Mouse (Mus musculus) lung, embryonic 14.5 days (tissue): ENCODE results near the gene C9orf72. TPM values are rescaled to one million over a fixed set of nuclear protein-coding genes. Genes with fewer than 3 reads are reported as not detected.

Source experiments
- ATAC-seq: fragments of 200-750 bp; cut with Nextera tagmentation; 2 replicates; pipeline ENCODE4 v1.8.0; 2017; ENCODE audit warnings: mild to moderate bottlenecking, moderate TSS enrichment, moderate library complexity; ENCODE audit not compliant: insufficient read depth
- DNase-seq: peaks from one replicate; pipeline ENCODE4 v3.0.0-alpha.2; 2015
- H3K27ac ChIP-seq: fragments of 300-500 bp; sonication (generic); 2 replicates; pipeline ENCODE4 v1.5.1; 2014; ENCODE audit warnings: low read depth, mild to moderate bottlenecking, moderate library complexity
- H3K27me3 ChIP-seq: fragments of 300-500 bp; sonication (generic); 2 replicates; pipeline ENCODE4 v1.6.1; 2014; ENCODE audit warnings: low read length, control low read depth; ENCODE audit not compliant: insufficient read depth
- H3K36me3 ChIP-seq: fragments of 300-500 bp; sonication (generic); 2 replicates; pipeline ENCODE4 v1.6.1; 2014; ENCODE audit warnings: control low read depth; ENCODE audit not compliant: insufficient read depth
- H3K4me1 ChIP-seq: fragments of 300-500 bp; sonication (generic); 2 replicates; pipeline ENCODE4 v1.6.1; 2014; ENCODE audit warnings: antibody characterized with exemption, control low read depth; ENCODE audit not compliant: insufficient read depth
- H3K4me2 ChIP-seq: fragments of 300-500 bp; sonication (generic); 2 replicates; pipeline ENCODE4 v1.6.1; 2014; ENCODE audit warnings: mild to moderate bottlenecking
- H3K4me3 ChIP-seq: fragments of 300-500 bp; sonication (generic); 2 replicates; pipeline ENCODE4 v1.5.1; 2014; ENCODE audit warnings: low read depth, low read length
- H3K9ac ChIP-seq: fragments of 300-500 bp; sonication (generic); 2 replicates; pipeline ENCODE4 v1.6.1; 2014
- H3K9me3 ChIP-seq: fragments of 300-500 bp; sonication (generic); 2 replicates; pipeline ENCODE4 v1.6.1; 2016; ENCODE audit warnings: low read depth, low read length, control low read depth
- CTCF ChIP-seq: IDR thresholded peaks from 2 replicates; pipeline ENCODE4 v1.5.1; 2016; ENCODE audit warnings: antibody characterized with exemption, low read depth
- WGBS: fragments of 180-500 bp; shearing (Covaris S2); extraction: QIAGEN DNeasy Blood & Tissue Kit; methylation state at CpG from one replicate; pipeline ENCODE4 v1.1.7; 2014; 5-methylcytosine and 5-hydroxymethylcytosine counted together
- polyA plus RNA-seq: library from polyadenylated mRNA; unstranded; fragments of >200 nt; fragmentation: Nextera tagmentation; extraction: Ambion mirVana; gene quantifications from 2 replicates; pipeline ENCODE4 v1.2.1, GENCODE M21; 2014

Gene C9orf72
- polyA plus RNA-seq, 1 experiment from 2014 or later, result 16.3 TPM

DNA sequence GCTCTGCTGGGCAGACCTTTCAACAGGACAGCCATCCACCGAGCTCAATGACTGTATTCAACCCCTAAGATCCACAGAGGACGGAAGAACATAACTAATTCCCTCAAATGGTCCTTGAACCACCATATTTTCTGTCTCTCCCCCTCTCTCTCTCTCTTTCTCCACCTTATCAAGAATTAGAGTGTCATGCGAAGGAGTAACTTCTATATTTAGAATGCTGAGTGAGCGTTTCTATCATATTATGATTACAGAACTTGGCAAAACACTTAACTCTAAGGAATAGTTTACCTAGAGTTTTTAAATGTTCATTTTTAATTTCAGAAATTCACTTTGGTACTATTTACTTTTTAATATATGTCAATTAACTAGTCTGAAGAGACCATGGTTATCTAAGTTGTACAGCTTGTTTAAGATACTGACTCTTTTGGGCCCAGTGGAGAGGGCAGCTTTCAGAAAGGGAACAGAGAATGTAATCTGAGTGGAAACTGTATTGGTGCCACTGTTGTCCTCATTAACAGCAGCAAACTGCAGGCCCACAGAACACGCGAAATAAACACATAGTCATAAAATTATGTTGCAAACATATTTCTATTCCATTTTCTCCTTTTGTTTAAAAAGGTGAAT is 5.8 kb downstream of the C9orf72 start:
- Histone ChIP-seq H3K4me1 (0 out of 2 replicates have a peak, but pooled peaks cover 4% of the 10 kb centered on the region), H3K27ac (no peak overlapping the region), H3K4me3 (no peak overlapping the region), H3K9me3 (no peaks in the 10 kb centered on the region), H3K36me3 (peaks cover 21% of the 10 kb centered on the region), H3K9ac (no peak overlapping the region), H3K27me3 (no peaks in the 10 kb centered on the region), H3K4me2 (no peak overlapping the region)
- DNase-seq (no peak), ATAC-seq (no peak)
- no peak for TF ChIP-seq CTCF
- 57% methylated on average over 6 of the region's 6 CpGs for WGBS

DNA sequence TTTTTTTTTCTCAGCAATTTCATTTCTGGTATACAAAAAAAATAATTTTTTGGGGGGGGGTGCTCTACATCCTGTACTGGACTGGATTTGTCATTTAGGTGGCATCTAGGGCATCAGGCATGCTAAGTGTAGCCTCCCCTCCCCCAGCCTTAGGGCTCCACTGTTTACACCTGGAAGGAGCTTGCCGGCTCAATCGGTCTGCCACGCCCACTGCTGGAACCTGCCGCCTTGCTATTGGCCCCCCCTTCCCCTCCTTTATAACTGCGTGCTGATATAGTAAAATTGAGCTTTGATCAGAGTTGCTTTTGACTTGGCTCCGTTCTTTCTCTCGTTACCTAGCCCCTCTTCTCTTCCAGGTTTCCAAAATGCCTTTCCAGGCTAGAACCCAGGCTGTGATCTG is 21.3 kb downstream of the C9orf72 start:
- H3K9ac ChIP-seq, result no peak overlapping the region
- H3K9me3 ChIP-seq, result no peaks in the 10 kb centered on the region
- peaks cover 22% of the 10 kb centered on the region for H3K36me3 ChIP-seq
- no peaks in the 10 kb centered on the region for H3K27me3 ChIP-seq
- ATAC-seq (no peak), DNase-seq (no peak)
- 58% methylated on average over 7 of the region's 7 CpGs for WGBS
- no peak for TF ChIP-seq CTCF
- no peak overlapping the region for H3K4me2 ChIP-seq
- no peak overlapping the region for H3K4me3 ChIP-seq
- no peak overlapping the region for H3K27ac ChIP-seq
- H3K4me1 ChIP-seq, result no peaks in the 10 kb centered on the region

DNA sequence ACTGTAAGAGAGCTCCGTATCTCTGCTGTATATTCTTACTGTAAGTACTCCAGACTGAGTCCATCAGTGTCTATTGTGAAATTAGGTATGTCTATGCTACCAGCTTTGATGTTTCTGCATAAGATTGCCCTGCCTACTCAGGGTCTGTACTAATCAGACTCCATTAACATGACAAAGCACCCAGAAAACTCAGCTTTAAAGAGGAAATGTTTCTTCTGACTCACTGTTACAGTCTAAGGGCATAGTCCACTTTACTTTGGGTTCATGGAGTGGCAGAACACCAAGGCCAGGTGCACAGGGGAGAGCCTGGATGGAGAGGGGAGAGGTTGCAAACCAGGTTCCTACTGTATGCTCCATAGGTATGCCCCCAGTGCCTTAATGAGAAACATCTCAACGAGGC is 22.3 kb downstream of the C9orf72 start:
- no peak overlapping the region for H3K27ac ChIP-seq
- TF ChIP-seq CTCF, result no peak
- ATAC-seq (no peak), DNase-seq (no peak)
- WGBS, result 94% methylated on average over 2 of the region's 2 CpGs
- H3K36me3 ChIP-seq, result peaks cover 22% of the 10 kb centered on the region
- no peaks in the 10 kb centered on the region for H3K9me3 ChIP-seq
- no peak overlapping the region for H3K4me3 ChIP-seq
- no peak overlapping the region for H3K9ac ChIP-seq
- no peaks in the 10 kb centered on the region for H3K27me3 ChIP-seq
- H3K4me1 ChIP-seq, result no peaks in the 10 kb centered on the region
- no peak overlapping the region for H3K4me2 ChIP-seq

DNA sequence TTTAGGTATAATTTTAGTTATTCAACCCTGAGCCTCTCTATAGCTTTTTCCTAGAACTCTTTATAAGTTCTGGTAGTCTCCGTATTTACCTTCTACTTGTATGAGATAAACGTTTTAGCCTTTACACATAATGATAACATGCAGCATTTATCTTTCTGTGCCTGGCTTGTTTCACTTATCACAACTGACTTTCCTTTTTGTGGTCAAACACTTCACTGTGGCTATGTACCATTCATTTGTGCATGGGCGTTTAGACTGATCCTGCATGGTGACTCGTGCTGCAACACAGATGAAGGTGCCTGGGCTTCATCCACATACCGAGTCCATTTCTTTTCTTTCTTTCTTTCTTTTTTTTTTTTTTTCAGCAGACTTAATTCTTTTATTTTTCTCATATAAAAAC is 24.3 kb downstream of the C9orf72 start:
- H3K36me3 ChIP-seq, result peaks cover 22% of the 10 kb centered on the region
- H3K4me2 ChIP-seq, result no peak overlapping the region
- no peak for TF ChIP-seq CTCF
- H3K27me3 ChIP-seq, result no peaks in the 10 kb centered on the region
- ATAC-seq (no peak), DNase-seq (no peak)
- H3K9me3 ChIP-seq, result no peaks in the 10 kb centered on the region
- H3K4me1 ChIP-seq, result no peaks in the 10 kb centered on the region
- WGBS, result 92% methylated on average over 5 of the region's 5 CpGs
- no peak overlapping the region for H3K27ac ChIP-seq
- H3K9ac ChIP-seq, result no peak overlapping the region
- H3K4me3 ChIP-seq, result no peak overlapping the region

DNA sequence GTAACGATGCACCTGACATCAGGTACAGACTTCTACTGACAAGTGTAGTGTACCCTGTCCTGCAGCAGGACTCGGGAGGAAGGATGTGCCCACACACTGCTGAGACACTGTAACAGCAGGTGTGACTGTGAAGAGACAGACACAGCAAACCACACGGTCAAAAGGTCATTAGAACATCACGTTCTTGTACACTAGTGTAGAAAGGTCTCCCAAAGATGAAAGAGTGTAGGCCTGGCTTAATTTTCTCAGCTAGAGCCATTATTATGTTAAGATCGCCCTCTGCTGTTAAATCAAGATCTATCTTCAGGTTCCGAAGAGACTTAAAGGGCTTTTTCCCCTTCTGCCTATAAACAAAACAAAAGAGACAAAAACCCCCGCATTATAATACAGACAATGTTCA is 33.2 kb downstream of the C9orf72 start:
- ATAC-seq, result peak; percentile 35; the same call in 1 of the 2 replicates
- H3K9ac ChIP-seq, result no peak overlapping the region
- H3K4me2 ChIP-seq, result no peak overlapping the region
- no peaks in the 10 kb centered on the region for H3K27me3 ChIP-seq
- no peak overlapping the region for H3K4me3 ChIP-seq
- H3K4me1 ChIP-seq, result no peaks in the 10 kb centered on the region
- peak; percentile 42 for TF ChIP-seq CTCF
- 37% methylated on average over 7 of the region's 7 CpGs for WGBS
- no peaks in the 10 kb centered on the region for H3K9me3 ChIP-seq
- H3K27ac ChIP-seq, result no peak overlapping the region
- peak; percentile 79 for DNase-seq
- peaks cover 4% of the 10 kb centered on the region; the same call in 1 of the 2 replicates for H3K36me3 ChIP-seq

DNA sequence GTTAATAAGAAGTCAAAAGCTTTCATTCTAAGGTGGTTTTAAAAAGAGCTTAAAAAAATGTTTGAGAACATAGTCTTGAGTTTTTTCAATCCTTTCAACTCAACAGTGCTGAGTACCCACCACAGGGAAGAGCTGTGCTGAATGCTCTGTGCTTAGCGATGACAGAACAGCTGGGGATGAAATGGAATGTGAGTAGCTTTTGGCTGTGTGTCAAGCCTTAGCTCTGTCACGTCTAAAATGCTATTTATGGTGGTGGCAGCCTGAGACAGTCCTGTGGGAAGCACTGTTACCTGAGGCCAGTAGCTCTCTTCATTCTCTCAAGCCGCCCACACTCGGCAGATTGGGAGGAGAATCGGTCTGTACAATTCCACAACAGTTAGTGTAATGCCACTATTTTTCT is 36.2 kb downstream of the C9orf72 start:
- Histone ChIP-seq H3K4me2 (no peak overlapping the region), H3K27me3 (no peaks in the 10 kb centered on the region), H3K36me3 (peaks cover 4% of the 10 kb centered on the region; the same call in 1 of the 2 replicates), H3K9me3 (no peaks in the 10 kb centered on the region), H3K27ac (no peak overlapping the region), H3K4me1 (no peaks in the 10 kb centered on the region), H3K9ac (no peak overlapping the region), H3K4me3 (no peak overlapping the region)
- DNase-seq, result peak; percentile 56
- 61% methylated on average over 5 of the region's 5 CpGs for WGBS
- no peak for ATAC-seq
- TF ChIP-seq CTCF, result no peak

DNA sequence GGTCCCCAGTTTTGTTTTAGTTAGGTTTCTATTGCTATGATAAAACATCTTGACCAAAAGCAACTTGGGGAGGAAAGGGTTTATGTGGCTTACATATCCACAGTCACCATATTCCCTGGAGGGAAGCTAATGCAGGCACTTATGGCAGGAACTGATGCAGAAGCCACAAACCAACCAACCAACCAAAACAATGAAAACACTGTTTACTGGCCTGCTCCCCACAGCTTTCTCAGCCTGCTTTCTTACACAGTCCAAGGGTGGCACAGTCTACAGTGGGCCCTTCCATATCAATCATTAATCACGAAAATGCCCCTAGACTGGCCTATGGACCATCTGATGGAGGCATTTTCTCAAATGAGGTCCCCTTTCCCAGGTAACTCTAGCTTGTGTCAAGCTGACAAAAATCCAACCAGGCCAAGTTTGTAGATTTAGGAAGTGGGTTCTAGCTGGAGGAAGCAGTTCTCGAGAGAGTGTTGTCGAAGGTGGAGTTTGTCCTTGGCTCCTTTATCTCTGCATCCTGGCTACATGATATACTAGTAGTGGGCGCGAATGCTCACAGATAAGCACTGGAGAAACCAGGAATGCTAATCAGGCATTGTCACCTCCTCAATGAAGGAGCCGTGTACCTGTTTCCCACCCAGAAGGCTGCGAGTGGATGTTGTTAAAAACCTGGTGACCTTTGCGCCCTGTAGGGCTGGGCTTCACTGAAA is 38.2 kb downstream of the C9orf72 start:
- no peaks in the 10 kb centered on the region for H3K9me3 ChIP-seq
- TF ChIP-seq CTCF, result no peak
- ATAC-seq, result no peak
- no peak overlapping the region for H3K27ac ChIP-seq
- no peak for DNase-seq
- H3K4me1 ChIP-seq, result no peaks in the 10 kb centered on the region
- H3K4me3 ChIP-seq, result no peak overlapping the region
- no peak overlapping the region for H3K9ac ChIP-seq
- H3K27me3 ChIP-seq, result no peaks in the 10 kb centered on the region
- H3K36me3 ChIP-seq, result no peaks in the 10 kb centered on the region
- WGBS, result 75% methylated on average over 8 of the region's 8 CpGs
- H3K4me2 ChIP-seq, result no peak overlapping the region
